Mouse (Mus musculus) heart, embryonic 12.5 days (tissue): ENCODE data around the gene Pde10a. TPM values are rescaled to one million over a fixed set of nuclear protein-coding genes. Genes with fewer than 3 reads are reported as not detected.

Experiments
- ATAC-seq: fragments of 200-750 bp; cut with Nextera tagmentation; 2 replicates; pipeline ENCODE4 v1.8.0; 2017; ENCODE audit warnings: moderate TSS enrichment, moderate library complexity; ENCODE audit not compliant: insufficient number of reproducible peaks, low FRiP score
- H3K27ac ChIP-seq: fragments of 300-500 bp; sonication (generic); 2 replicates; pipeline ENCODE4 v1.5.1; 2016; ENCODE audit warnings: mild to moderate bottlenecking, moderate library complexity; ENCODE audit not compliant: poor library complexity, severe bottlenecking
- H3K27me3 ChIP-seq: fragments of 300-500 bp; sonication (generic); replicated peaks from 2 replicates; pipeline ENCODE4 v1.6.1; 2016; ENCODE audit warnings: mild to moderate bottlenecking, moderate library complexity
- H3K36me3 ChIP-seq: fragments of 300-500 bp; sonication (generic); 2 replicates; pipeline ENCODE4 v1.6.1; 2016; ENCODE audit warnings: mild to moderate bottlenecking, moderate library complexity
- H3K4me1 ChIP-seq: fragments of 300-500 bp; sonication (generic); replicated peaks from 2 replicates; pipeline ENCODE4 v1.6.1; 2016; ENCODE audit warnings: mild to moderate bottlenecking
- H3K4me2 ChIP-seq: fragments of 300-500 bp; sonication (generic); 2 replicates; pipeline ENCODE4 v1.6.1; 2016; ENCODE audit warnings: mild to moderate bottlenecking, moderate library complexity
- H3K4me3 ChIP-seq: fragments of 300-500 bp; sonication (generic); 2 replicates; pipeline ENCODE4 v1.5.1; 2016; ENCODE audit warnings: mild to moderate bottlenecking
- H3K9ac ChIP-seq: fragments of 300-500 bp; sonication (generic); 2 replicates; pipeline ENCODE4 v1.6.1; 2016; ENCODE audit warnings: mild to moderate bottlenecking, moderate library complexity
- H3K9me3 ChIP-seq: fragments of 300-500 bp; sonication (generic); replicated peaks from 2 replicates; pipeline ENCODE4 v1.6.1; 2016; ENCODE audit warnings: mild to moderate bottlenecking, moderate library complexity
- WGBS: fragments of 180-500 bp; shearing (Covaris S2); methylation state at CpG from one replicate; pipeline ENCODE4 v1.1.7; 2016; 5-methylcytosine and 5-hydroxymethylcytosine counted together
- polyA plus RNA-seq: library from polyadenylated mRNA; unstranded; fragments of >200 nt; fragmentation: Nextera tagmentation; extraction: Ambion mirVana; gene quantifications from 2 replicates; pipeline ENCODE4 v1.2.1, GENCODE M21; 2016

Pde10a gene
- polyA plus RNA-seq, 1 experiment from 2014 or later = 1.4 TPM

DNA sequence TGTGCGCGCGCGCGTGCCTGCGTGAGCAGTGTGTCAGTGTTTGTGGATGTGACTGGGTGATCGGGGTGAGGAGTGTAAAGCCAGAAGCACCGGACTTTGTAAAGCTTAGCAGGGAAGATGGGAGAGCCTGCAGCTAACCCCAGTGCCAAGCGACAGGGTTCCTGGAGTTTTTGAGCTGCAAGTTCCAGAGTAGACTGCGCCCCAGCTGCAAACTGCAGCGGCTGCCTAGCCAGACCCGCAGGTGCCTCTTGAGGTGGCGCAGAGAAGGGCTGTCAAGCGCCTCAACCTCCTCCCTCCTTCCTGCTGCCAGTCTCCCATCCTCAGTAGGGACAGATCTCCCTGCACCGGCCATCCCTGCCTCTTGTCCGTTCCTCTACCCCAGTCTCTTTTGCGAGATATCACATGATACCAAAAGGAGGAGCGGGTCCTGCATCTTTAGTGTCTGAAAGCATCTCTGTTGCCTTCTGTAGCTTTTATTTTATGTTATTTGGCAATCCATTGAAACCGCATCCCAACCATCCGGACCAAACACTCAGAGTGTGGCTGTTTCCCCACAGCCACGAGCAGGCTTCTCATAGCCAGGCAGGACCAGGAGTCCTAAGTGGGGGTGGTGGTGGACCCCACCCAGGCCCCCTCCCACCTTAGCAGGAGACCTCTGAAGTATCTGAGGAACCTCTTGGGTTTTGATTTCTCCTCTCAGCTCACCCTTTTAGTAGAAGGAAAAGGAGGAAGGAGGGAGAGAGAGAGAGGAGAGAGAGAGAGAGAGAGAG, 984 bp downstream of the Pde10a start:
- 0 out of 2 replicates have a peak overlapping the region, but pooled peaks have one; percentile 55 for H3K9ac ChIP-seq
- peak overlapping the region; percentile 92 for H3K4me2 ChIP-seq
- H3K9me3 ChIP-seq = no peaks in the 10 kb centered on the region
- H3K27ac ChIP-seq = no peak overlapping the region
- H3K4me1 ChIP-seq = peaks cover 21% of the 10 kb centered on the region
- ATAC-seq = no peak
- H3K27me3 ChIP-seq = peaks cover 49% of the 10 kb centered on the region
- 9% methylated on average over 21 of the region's 21 CpGs for WGBS
- no peaks in the 10 kb centered on the region for H3K36me3 ChIP-seq
- peak overlapping the region; percentile 59 for H3K4me3 ChIP-seq

DNA sequence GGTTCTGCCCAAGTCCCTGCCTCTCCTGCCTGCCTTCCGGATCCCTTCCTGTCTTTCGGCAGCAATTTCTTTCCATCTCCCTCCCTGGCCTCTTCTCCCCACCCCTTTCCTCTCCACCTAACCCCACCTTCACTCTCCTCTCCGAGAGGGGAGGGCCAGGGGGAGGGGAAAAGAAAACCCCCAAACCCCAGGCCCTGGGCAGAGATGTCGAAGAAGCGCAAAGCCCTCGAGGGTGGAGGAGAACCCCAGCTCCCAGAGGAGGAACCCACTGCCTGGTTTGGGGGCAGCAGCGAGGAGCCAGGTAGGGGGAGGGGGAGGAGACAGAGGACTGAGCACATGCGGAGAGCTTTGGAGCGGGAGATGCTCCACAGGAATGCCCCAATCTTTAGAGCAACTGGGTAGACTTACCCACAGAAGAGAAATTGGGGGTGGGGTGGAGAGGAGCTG, 1.7 kb downstream of the Pde10a start:
- H3K36me3 ChIP-seq = no peaks in the 10 kb centered on the region
- no peaks in the 10 kb centered on the region for H3K9me3 ChIP-seq
- peak overlapping the region; percentile 92 for H3K4me2 ChIP-seq
- H3K4me1 ChIP-seq = peaks cover 21% of the 10 kb centered on the region
- H3K27me3 ChIP-seq = peaks cover 46% of the 10 kb centered on the region
- ATAC-seq = no peak
- no peak overlapping the region for H3K27ac ChIP-seq
- WGBS = 14% methylated on average over 9 of the region's 9 CpGs
- H3K9ac ChIP-seq = no peak overlapping the region
- H3K4me3 ChIP-seq = peak overlapping the region; percentile 15; the same call in 1 of the 2 replicates

DNA sequence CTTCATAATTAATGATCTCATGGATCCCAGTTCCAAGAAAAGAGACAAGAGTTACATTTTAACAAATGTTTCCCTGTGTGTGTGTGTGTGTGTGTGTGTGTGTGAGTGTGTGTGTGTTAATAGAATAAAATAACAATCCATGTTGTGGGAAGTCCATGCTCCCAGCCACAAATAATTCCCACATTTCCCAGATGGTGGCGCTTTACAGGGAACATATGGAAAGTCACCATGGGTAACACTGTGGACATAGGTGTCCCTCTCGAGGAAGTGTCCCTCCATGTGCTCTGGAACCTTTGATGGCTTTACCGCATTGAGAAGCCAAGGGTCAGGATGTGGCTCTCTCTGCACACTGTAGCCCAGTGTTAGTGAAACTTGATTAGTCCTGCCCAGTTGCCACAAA, 3.5 kb downstream of the Pde10a start:
- Histone ChIP-seq H3K36me3 (no peaks in the 10 kb centered on the region), H3K27me3 (peaks cover 32% of the 10 kb centered on the region), H3K9me3 (0 out of 2 replicates have a peak, but pooled peaks cover 2% of the 10 kb centered on the region), H3K4me1 (peaks cover 21% of the 10 kb centered on the region), H3K27ac (no peak overlapping the region), H3K4me2 (no peak overlapping the region), H3K4me3 (no peak overlapping the region), H3K9ac (no peak overlapping the region)
- 73% methylated on average over 3 of the region's 3 CpGs for WGBS
- no peak for ATAC-seq

DNA sequence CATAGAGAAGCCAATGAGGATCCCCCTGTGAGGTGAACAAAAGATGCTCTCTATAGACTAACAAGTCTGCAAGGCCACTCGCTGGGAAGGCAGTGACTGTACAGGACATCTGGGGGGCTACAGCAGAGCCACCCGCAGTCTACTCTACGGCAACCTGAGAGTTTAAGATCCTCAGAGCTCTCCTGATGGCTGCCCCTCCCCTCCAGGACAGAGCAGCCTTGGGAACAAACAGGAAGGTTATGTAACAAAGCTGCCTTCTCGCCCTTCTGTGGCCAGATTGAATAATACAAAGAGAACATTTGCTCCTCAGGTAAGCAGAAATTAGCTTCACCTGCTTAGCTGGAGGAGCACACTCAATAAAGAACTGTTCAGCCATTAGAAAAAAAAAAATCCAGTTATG, 7.4 kb downstream of the Pde10a start:
- H3K27me3 ChIP-seq = peaks cover 8% of the 10 kb centered on the region; the same call in 1 of the 2 replicates
- WGBS = 66% methylated on average over 4 of the region's 4 CpGs

DNA sequence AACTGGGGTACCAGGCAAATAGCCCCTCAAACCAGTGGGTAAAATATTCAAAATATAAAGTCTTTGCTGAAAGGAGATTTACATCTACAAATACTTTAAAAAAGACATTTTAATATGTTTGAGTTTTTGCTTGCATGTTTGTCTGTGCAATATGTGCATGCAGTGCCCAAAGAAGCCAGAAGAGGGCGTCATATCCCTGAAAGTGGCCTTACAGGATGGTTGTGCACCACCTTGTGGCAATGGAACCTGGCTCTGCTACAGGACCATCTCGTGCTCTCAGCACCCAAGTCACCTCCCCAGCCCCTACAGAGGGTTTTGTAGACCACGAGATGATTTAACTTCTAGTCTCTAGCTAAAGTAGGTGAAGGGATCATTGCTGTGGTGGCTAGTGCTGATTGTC, 8.7 kb downstream of the Pde10a start:
- Histone ChIP-seq H3K9me3 (peaks cover 5% of the 10 kb centered on the region; the same call in 1 of the 2 replicates), H3K9ac (no peak overlapping the region), H3K27ac (no peak overlapping the region), H3K4me2 (no peak overlapping the region), H3K27me3 (no peaks in the 10 kb centered on the region; the same call in 1 of the 2 replicates), H3K36me3 (no peaks in the 10 kb centered on the region), H3K4me3 (no peak overlapping the region), H3K4me1 (no peaks in the 10 kb centered on the region)
- 40% methylated on average over 3 of the region's 3 CpGs for WGBS
- no peak for ATAC-seq

More for the DNA sequence above, 7.4 kb downstream of the Pde10a start:
- no peak overlapping the region for H3K9ac ChIP-seq
- peaks cover 5% of the 10 kb centered on the region; the same call in 1 of the 2 replicates for H3K9me3 ChIP-seq
- H3K27ac ChIP-seq = no peak overlapping the region
- no peak overlapping the region for H3K4me2 ChIP-seq
- H3K36me3 ChIP-seq = no peaks in the 10 kb centered on the region
- no peaks in the 10 kb centered on the region for H3K4me1 ChIP-seq
- no peak overlapping the region for H3K4me3 ChIP-seq
- no peak for ATAC-seq

DNA sequence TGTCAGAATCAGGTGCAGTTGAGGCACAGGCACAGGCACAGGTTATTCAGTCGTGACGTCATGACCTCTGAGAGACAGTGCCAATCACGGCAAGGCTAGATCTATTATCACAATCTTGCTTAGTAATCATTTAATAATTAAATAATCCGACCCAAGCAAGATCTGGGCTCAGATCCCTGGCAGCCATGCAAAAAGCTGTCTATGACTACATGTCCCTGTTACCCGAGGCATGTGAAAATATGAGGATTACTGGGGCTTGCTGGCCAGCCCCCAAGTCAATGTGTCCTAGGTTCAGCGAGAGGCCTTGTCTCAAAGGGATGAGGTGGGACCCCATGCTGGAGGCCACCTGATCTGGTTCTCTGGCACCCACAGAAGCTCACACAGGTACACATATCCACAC, 11.3 kb downstream of the Pde10a start:
- Histone ChIP-seq H3K4me1 (no peaks in the 10 kb centered on the region), H3K36me3 (no peaks in the 10 kb centered on the region), H3K4me3 (no peak overlapping the region), H3K9ac (no peak overlapping the region), H3K9me3 (peaks cover 5% of the 10 kb centered on the region; the same call in 1 of the 2 replicates), H3K4me2 (no peak overlapping the region), H3K27ac (no peak overlapping the region), H3K27me3 (no peaks in the 10 kb centered on the region)
- WGBS = 67% methylated on average over 6 of the region's 6 CpGs
- ATAC-seq = no peak

DNA sequence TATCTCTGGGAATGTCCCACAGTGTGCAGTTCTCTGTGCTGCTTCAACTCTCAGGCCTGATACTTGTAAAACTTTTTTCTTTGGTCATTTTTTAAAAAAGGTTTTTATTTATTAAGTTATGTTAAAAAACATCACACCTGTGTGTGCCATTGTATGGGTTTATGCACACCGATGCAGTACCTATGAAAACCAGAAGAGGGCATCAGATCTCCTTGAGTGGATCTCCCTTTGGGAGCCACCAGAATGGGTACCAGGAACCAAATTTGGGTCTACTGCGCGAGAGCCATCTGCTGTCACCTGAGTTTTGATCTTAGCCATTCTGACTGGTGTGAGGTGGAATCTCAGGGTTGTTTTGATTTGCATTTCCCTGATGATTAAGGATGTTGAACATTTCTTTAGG, 12.9 kb downstream of the Pde10a start:
- Histone ChIP-seq H3K27ac (no peak overlapping the region), H3K4me3 (no peak overlapping the region), H3K4me2 (no peak overlapping the region), H3K4me1 (no peaks in the 10 kb centered on the region), H3K36me3 (no peaks in the 10 kb centered on the region), H3K27me3 (no peaks in the 10 kb centered on the region), H3K9ac (no peak overlapping the region), H3K9me3 (peaks cover 5% of the 10 kb centered on the region; the same call in 1 of the 2 replicates)
- 62% methylated on average over 3 of the region's 3 CpGs for WGBS
- ATAC-seq = no peak

DNA sequence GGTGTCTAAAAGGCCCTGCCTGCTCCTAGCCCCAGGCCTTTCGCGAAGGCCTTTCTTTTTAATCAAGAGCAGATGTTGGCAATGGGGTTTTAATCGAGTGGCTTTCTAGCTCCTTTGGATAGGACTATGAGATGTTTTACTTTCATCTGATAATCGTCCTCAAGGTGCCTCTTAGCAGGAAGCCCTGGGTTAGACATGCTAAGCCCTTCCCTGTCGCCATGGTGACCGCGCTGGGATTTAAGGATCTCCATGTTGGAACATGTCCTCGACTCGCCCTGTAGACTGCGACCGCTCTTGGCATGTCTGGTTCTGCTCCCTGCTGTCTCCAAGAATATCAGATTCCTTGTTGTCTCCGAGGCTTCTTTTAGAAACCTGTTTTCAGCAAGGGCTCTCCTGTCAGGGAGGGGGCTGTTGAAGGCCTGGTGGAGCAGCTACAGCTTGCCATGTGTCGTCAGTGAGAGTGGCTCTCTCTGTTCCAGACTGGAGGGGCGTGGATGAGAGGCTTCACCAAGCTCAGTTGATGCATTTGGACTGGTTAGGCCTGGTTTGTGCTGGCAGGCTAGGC, 16.9 kb downstream of the Pde10a start:
- no peak overlapping the region for H3K4me3 ChIP-seq
- 0 out of 2 replicates have a peak, but pooled peaks cover 2% of the 10 kb centered on the region for H3K27me3 ChIP-seq
- no peaks in the 10 kb centered on the region for H3K36me3 ChIP-seq
- no peak for ATAC-seq
- no peak overlapping the region for H3K27ac ChIP-seq
- no peaks in the 10 kb centered on the region for H3K4me1 ChIP-seq
- no peak overlapping the region for H3K9ac ChIP-seq
- no peaks in the 10 kb centered on the region for H3K9me3 ChIP-seq
- no peak overlapping the region for H3K4me2 ChIP-seq
- WGBS = 74% methylated on average over 14 of the region's 14 CpGs

DNA sequence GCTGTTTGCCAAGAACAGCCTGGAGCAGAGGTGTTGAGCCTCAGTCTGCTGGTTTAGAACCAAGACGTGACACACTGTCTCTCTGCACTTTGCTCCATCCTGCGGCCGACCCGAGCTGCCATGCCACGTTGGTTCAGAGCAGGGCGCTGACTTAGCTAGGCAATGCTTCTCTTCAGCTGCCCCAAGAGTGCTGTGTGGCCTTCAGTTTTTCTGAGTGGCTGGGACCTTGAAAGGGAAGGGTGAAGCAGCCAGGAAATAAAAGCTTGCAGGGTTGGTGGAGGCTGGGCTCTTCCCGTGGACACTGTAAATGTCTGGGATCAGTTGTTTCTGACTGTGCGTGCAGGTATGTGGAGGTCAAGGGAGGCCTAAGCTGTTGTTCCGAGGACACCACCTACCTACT, 21.2 kb downstream of the Pde10a start:
- Histone ChIP-seq H3K27ac (no peak overlapping the region), H3K27me3 (0 out of 2 replicates have a peak, but pooled peaks cover 14% of the 10 kb centered on the region), H3K9me3 (no peaks in the 10 kb centered on the region), H3K4me1 (no peaks in the 10 kb centered on the region), H3K4me3 (no peak overlapping the region), H3K9ac (no peak overlapping the region), H3K4me2 (no peak overlapping the region), H3K36me3 (no peaks in the 10 kb centered on the region)
- WGBS = 83% methylated on average over 9 of the region's 9 CpGs
- ATAC-seq = no peak

DNA sequence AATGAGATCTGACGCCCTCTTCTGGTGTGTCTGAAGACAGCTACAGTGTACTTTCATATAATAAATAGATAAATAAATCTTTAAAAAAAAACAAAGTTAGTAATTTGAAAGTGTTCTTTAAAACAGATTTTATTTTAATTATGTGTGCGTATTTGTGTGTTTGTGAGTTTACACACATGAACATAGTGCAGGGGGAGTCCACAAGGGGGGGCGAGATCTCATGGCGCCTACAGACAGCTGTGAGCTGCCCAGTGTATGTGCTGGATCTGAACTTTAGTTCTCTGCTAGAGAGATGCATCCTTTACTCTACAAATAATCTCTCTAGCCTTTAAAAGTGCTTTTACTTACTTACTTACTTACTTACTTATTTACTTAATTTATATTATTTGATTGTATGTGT, 23.6 kb downstream of the Pde10a start:
- H3K4me3 ChIP-seq = no peak overlapping the region
- H3K27me3 ChIP-seq = 0 out of 2 replicates have a peak, but pooled peaks cover 14% of the 10 kb centered on the region
- H3K9ac ChIP-seq = no peak overlapping the region
- ATAC-seq = no peak
- WGBS = 76% methylated on average over 4 of the region's 4 CpGs
- peaks cover 18% of the 10 kb centered on the region for H3K4me1 ChIP-seq
- H3K27ac ChIP-seq = no peak overlapping the region
- H3K4me2 ChIP-seq = no peak overlapping the region
- no peaks in the 10 kb centered on the region for H3K36me3 ChIP-seq
- no peaks in the 10 kb centered on the region for H3K9me3 ChIP-seq

DNA sequence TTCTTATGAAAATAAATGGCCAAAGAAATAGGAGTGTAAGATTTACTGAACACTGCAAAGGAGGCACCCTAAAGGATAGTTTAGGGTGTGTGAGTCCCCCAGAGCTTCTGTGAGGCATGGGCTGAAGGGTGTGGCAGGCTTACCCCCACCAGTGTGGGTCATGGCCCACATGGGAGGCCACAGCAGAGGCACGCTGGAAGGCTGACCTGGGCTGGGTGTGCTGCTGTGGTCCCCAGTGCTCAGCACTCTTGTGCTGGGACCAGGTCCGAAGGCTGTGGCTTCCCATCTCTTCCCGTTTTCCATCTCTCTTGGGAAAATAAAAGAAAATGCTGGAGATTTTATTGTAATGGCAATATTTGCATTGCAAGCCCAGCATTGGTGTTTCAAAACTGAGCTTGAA, 26.5 kb downstream of the Pde10a start:
- no peak for ATAC-seq
- no peak overlapping the region for H3K4me2 ChIP-seq
- no peak overlapping the region for H3K27ac ChIP-seq
- 0 out of 2 replicates have a peak, but pooled peaks cover 11% of the 10 kb centered on the region for H3K27me3 ChIP-seq
- no peaks in the 10 kb centered on the region for H3K36me3 ChIP-seq
- H3K4me1 ChIP-seq = peaks cover 29% of the 10 kb centered on the region
- no peak overlapping the region for H3K4me3 ChIP-seq
- H3K9me3 ChIP-seq = peaks cover 5% of the 10 kb centered on the region; the same call in 1 of the 2 replicates
- 64% methylated on average over 3 of the region's 3 CpGs for WGBS
- H3K9ac ChIP-seq = no peak overlapping the region
